13 mouse cellular contexts compared by ENCODE assay signal in genomic region chr8:105874301-105874700, GRCm38 (mm10). TPM values are rescaled to one million over a fixed set of nuclear protein-coding genes. Genes with fewer than 3 reads are reported as not detected.
DNase-seq lines count a peak whose midpoint lies in the region; ATAC-seq and TF ChIP-seq lines count a peak whose summit lies in the region.
"Had no signal": no experiment of that assay in that cellular context is flagged by ENCODE, and none has a peak within 500 bp of the region (broad histone marks: within the 10 kb centered on the region; RNA-seq: fewer than 3 reads in every experiment).

No protein-coding gene starts in this region.

- no peaks in the 10 kb centered on the region for H3K4me1 ChIP-seq in testis, adult 2 months (ENCODE audit: control insufficient read depth, insufficient read depth, low read length)
- H3K4me1 ChIP-seq in heart, embryonic 12.5 days (replicated peaks): peaks cover 30% of the 10 kb centered on the region
- H3K4me1 ChIP-seq: limb, embryonic 12.5 days; lung, embryonic 15.5 days had no signal

- no peak for TF ChIP-seq POLR2A in testis, adult 2 months (IDR thresholded peaks at IDR 0.05; ENCODE audit: control insufficient read depth, low read depth, low read length)

- no peaks in the 10 kb centered on the region for H3K27me3 ChIP-seq in testis, adult 2 months (ENCODE audit: control insufficient read depth, insufficient read depth, low read length)
- no peaks in the 10 kb centered on the region for H3K27me3 ChIP-seq in heart, embryonic 12.5 days (replicated peaks)
- H3K27me3 ChIP-seq: limb, embryonic 12.5 days; lung, embryonic 15.5 days had no signal

- intact Hi-C loops in gastrocnemius, adult 2 months (cut with DNase I): no loop called here
- intact Hi-C loops in gastrocnemius, postnatal 36 days (cut with DNase I): no loop called here

- WGBS in heart, embryonic 12.5 days: 57% methylated on average over 6 of the region's 6 CpGs

- peak overlapping the region; percentile 40; the same call in 1 of the 2 replicates for H3K9ac ChIP-seq in heart, embryonic 12.5 days
- H3K9ac ChIP-seq: limb, embryonic 12.5 days; lung, embryonic 15.5 days had no signal

- no peaks in the 10 kb centered on the region for H3K9me3 ChIP-seq in heart, embryonic 12.5 days (replicated peaks)
- H3K9me3 ChIP-seq: limb, embryonic 12.5 days; lung, embryonic 15.5 days had no signal

- DNase-seq in gastrocnemius, adult 2 months: peak; percentile 70
- no peak for DNase-seq in gastrocnemius, postnatal 36 days
- DNase-seq in testis, postnatal 10 days (ENCODE audit: low spot score): no peak
- DNase-seq in thymus, postnatal 10 days (ENCODE audit: low spot score in 2 of 2): no peak
- no peak for DNase-seq in urinary bladder, postnatal 14 days (ENCODE audit: low spot score)

- H3K4me2 ChIP-seq in heart, embryonic 12.5 days: peak overlapping the region; percentile 40
- H3K4me2 ChIP-seq: limb, embryonic 12.5 days; lung, embryonic 15.5 days had no signal

- no peak for ATAC-seq in heart, embryonic 12.5 days (ENCODE audit: insufficient number of reproducible peaks, low FRiP score)
- no peak for ATAC-seq in activated CD4-positive, CD25-positive, alpha-beta regulatory T cell, adult 4 months
- ATAC-seq: midbrain, embryonic 16.5 days had no signal

- H3K27ac ChIP-seq in gastrocnemius, adult 2 months: peak overlapping the region; percentile 92
- H3K27ac ChIP-seq in testis, adult 2 months (ENCODE audit: control insufficient read depth, insufficient read depth, low read depth, low read length): 0 out of 2 replicates have a peak overlapping the region, but pooled peaks have one; percentile 17
- H3K27ac ChIP-seq in heart, embryonic 12.5 days (ENCODE audit: poor library complexity, severe bottlenecking): peak overlapping the region; percentile 82
- H3K27ac ChIP-seq: limb, embryonic 12.5 days; lung, embryonic 15.5 days had no signal

- no peak for TF ChIP-seq CTCF in gastrocnemius, adult 2 months (IDR thresholded peaks at IDR 0.05)
- no peak for TF ChIP-seq CTCF in testis, adult 2 months (IDR thresholded peaks at IDR 0.05; ENCODE audit: control insufficient read depth, insufficient read depth, insufficient replicate concordance, low read depth, low read length)

- H3K36me3 ChIP-seq in testis, adult 2 months (ENCODE audit: control insufficient read depth, insufficient read depth, low read length): no peaks in the 10 kb centered on the region; the same call in 1 of the 2 replicates
- H3K36me3 ChIP-seq in heart, embryonic 12.5 days: peaks cover 79% of the 10 kb centered on the region

- H3K4me3 ChIP-seq in gastrocnemius, adult 2 months: peak overlapping the region; percentile 65
- no peak overlapping the region for H3K4me3 ChIP-seq in testis, adult 2 months (ENCODE audit: control insufficient read depth, low read depth, low read length)
- H3K4me3 ChIP-seq in heart, embryonic 12.5 days: no peak overlapping the region
- H3K4me3 ChIP-seq: erythroblast, embryonic 14.5 days; limb, embryonic 12.5 days; lung, embryonic 15.5 days had no signal

RNA-seq across cellular contexts. Expression of gene Edc4, which starts 6.4 kb away (rescaled TPM):
- 10 to 100 TPM; 19.7 TPM for total RNA-seq in gastrocnemius, adult 2 months (2021)
- total RNA-seq in gastrocnemius, postnatal 36 days (2021): 10 to 100 TPM; 17.6 to 20.1 TPM
- polyA plus RNA-seq in testis, adult 2 months (2012; rRNA removed): 85.5 and 87.8 TPM in 2 replicates
- polyA plus RNA-seq in heart, embryonic 12.5 days (2016; fragmentation: Nextera tagmentation; extraction: Ambion mirVana): 42.2 and 43.9 TPM in 2 replicates
- polyA plus RNA-seq in activated CD4-positive, CD25-positive, alpha-beta regulatory T cell, adult 4 months (2017; shearing (Covaris generic)): 10 to 100 TPM; 24.6 to 32.7 TPM

RNA-seq across cellular contexts. Expression of gene Nutf2, which starts 13.9 kb away (rescaled TPM):
- total RNA-seq in gastrocnemius, adult 2 months (2021): 10 to 100 TPM; 39.2 to 43.4 TPM
- 10 to 100 TPM; 38.4 to 52.9 TPM for total RNA-seq in gastrocnemius, postnatal 36 days (2021)
- polyA plus RNA-seq in testis, adult 2 months (2012; rRNA removed): 29.9 and 32.1 TPM in 2 replicates
- polyA plus RNA-seq in heart, embryonic 12.5 days (2016; fragmentation: Nextera tagmentation; extraction: Ambion mirVana): 201 and 224 TPM in 2 replicates
- 100 to 1,000 TPM in 1 of 2 experiments, 1 to 10 TPM in 1; 5.1 to 101 TPM for polyA plus RNA-seq in activated CD4-positive, CD25-positive, alpha-beta regulatory T cell, adult 4 months (2017; shearing (Covaris generic))

RNA-seq across cellular contexts. Expression of gene Nrn1l, which starts 19.1 kb away (rescaled TPM):
- total RNA-seq in gastrocnemius, adult 2 months (2021): under 1 TPM in 1 of 2 experiments, not detected in 1; 0.95 TPM
- total RNA-seq in gastrocnemius, postnatal 36 days (2021): under 1 TPM in 1 of 2 experiments, not detected in 1; 0.59 TPM
- 3.8 and 5.0 TPM in 2 replicates for polyA plus RNA-seq in testis, adult 2 months (2012; rRNA removed)
- polyA plus RNA-seq in heart, embryonic 12.5 days (2016; fragmentation: Nextera tagmentation; extraction: Ambion mirVana): 0.31 and 0.35 TPM in 2 replicates
- 1 to 10 TPM in 1 of 2 experiments, not detected in 1; 1.3 TPM for polyA plus RNA-seq in activated CD4-positive, CD25-positive, alpha-beta regulatory T cell, adult 4 months (2017; shearing (Covaris generic))
- polyA plus RNA-seq: hindbrain, embryonic 11.5 days had no signal

RNA-seq across cellular contexts. Expression of gene Thap11, which starts 19.4 kb away (rescaled TPM):
- 10 to 100 TPM; 21.9 to 25.0 TPM for total RNA-seq in gastrocnemius, adult 2 months (2021)
- total RNA-seq in gastrocnemius, postnatal 36 days (2021): 10 to 100 TPM; 19.0 TPM
- 13.1 and 14.0 TPM in 2 replicates for polyA plus RNA-seq in testis, adult 2 months (2012; rRNA removed)
- 53.8 and 59.3 TPM in 2 replicates for polyA plus RNA-seq in heart, embryonic 12.5 days (2016; fragmentation: Nextera tagmentation; extraction: Ambion mirVana)
- polyA plus RNA-seq in activated CD4-positive, CD25-positive, alpha-beta regulatory T cell, adult 4 months (2017; shearing (Covaris generic)): 1 to 10 TPM; 7.0 to 7.4 TPM

RNA-seq across cellular contexts. Expression of gene Cenpt, which starts 21.2 kb away (rescaled TPM):
- 1 to 10 TPM; 1.0 to 1.8 TPM for total RNA-seq in gastrocnemius, adult 2 months (2021)
- 1 to 10 TPM; 1.1 to 1.2 TPM for total RNA-seq in gastrocnemius, postnatal 36 days (2021)
- 15.7 and 16.3 TPM in 2 replicates for polyA plus RNA-seq in testis, adult 2 months (2012; rRNA removed)
- polyA plus RNA-seq in heart, embryonic 12.5 days (2016; fragmentation: Nextera tagmentation; extraction: Ambion mirVana): 42.8 and 46.9 TPM in 2 replicates
- 10 to 100 TPM; 16.1 to 18.6 TPM for polyA plus RNA-seq in activated CD4-positive, CD25-positive, alpha-beta regulatory T cell, adult 4 months (2017; shearing (Covaris generic))

Comparison
In these comparisons a context has a peak if more than half of its experiments do, and no peak if none do; other contexts are left out.
1. H3K27ac ChIP-seq: peak in every context shown above with its lines; median percentile 92 in gastrocnemius, adult 2 months; 82 in heart, embryonic 12.5 days; 17 in testis, adult 2 months.